Mouse (Mus musculus) midbrain, postnatal 0 days (tissue): ENCODE results near the gene Dbp. TPM values are rescaled to one million over a fixed set of nuclear protein-coding genes. Genes with fewer than 3 reads are reported as not detected.
A peak's percentile ranks its signal among the peaks of the same experiment; 100 is the strongest.

Experiments used
- ATAC-seq: fragments of 200-750 bp; cut with Nextera tagmentation; 2 replicates; pipeline ENCODE4 v1.8.0; 2017; ENCODE audit warnings: moderate number of reproducible peaks, mild to moderate bottlenecking, moderate TSS enrichment, moderate library complexity; ENCODE audit not compliant: low FRiP score
- DNase-seq: peaks from one replicate; pipeline ENCODE4 v3.0.0-alpha.2; 2015; ENCODE audit warnings: low spot score
- H3K27ac ChIP-seq: fragments of 300-500 bp; sonication (generic); 2 replicates; pipeline ENCODE4 v1.5.1; 2014; ENCODE audit warnings: low read depth, mild to moderate bottlenecking, low read length, mixed read lengths
- H3K27me3 ChIP-seq: fragments of 300-500 bp; sonication (generic); 2 replicates; pipeline ENCODE4 v1.6.1; 2014; ENCODE audit warnings: low read length, control low read depth, mixed read lengths; ENCODE audit not compliant: insufficient read depth
- H3K36me3 ChIP-seq: fragments of 300-500 bp; sonication (generic); 2 replicates; pipeline ENCODE4 v1.6.1; 2014; ENCODE audit warnings: low read length, control low read depth, mixed read lengths; ENCODE audit not compliant: insufficient read depth
- H3K4me1 ChIP-seq: fragments of 300-500 bp; sonication (generic); 2 replicates; pipeline ENCODE4 v1.6.1; 2014; ENCODE audit warnings: mild to moderate bottlenecking, control low read depth, antibody characterized with exemption, low read length, mixed read lengths; ENCODE audit not compliant: insufficient read depth
- H3K4me2 ChIP-seq: fragments of 300-500 bp; sonication (generic); 2 replicates; pipeline ENCODE4 v1.6.1; 2014; ENCODE audit warnings: low read depth, mild to moderate bottlenecking, low read length, mixed read lengths; ENCODE audit not compliant: poor library complexity, severe bottlenecking
- H3K4me3 ChIP-seq: fragments of 300-500 bp; sonication (generic); 2 replicates; pipeline ENCODE4 v1.5.1; 2014; ENCODE audit warnings: low read depth, mild to moderate bottlenecking, low read length, moderate library complexity
- H3K9ac ChIP-seq: fragments of 300-500 bp; sonication (generic); replicated peaks from 2 replicates; pipeline ENCODE4 v1.6.1; 2014; ENCODE audit warnings: mild to moderate bottlenecking, low read length, moderate library complexity, mixed read lengths; ENCODE audit not compliant: poor library complexity, severe bottlenecking
- H3K9me3 ChIP-seq: fragments of 300-500 bp; sonication (generic); 2 replicates; pipeline ENCODE4 v1.6.1; 2016; ENCODE audit warnings: low read length, control low read depth
- CTCF ChIP-seq: IDR thresholded peaks from 2 replicates; pipeline ENCODE4 v1.5.1; 2016; ENCODE audit warnings: antibody characterized with exemption, mild to moderate bottlenecking
- WGBS: fragments of 180-500 bp; shearing (Covaris S2); extraction: QIAGEN DNeasy Blood & Tissue Kit; methylation state at CpG from one replicate; pipeline ENCODE4 v1.1.7; 2014; 5-methylcytosine and 5-hydroxymethylcytosine counted together
- polyA plus RNA-seq: library from polyadenylated mRNA; unstranded; fragments of >200 nt; fragmentation: Nextera tagmentation; extraction: Ambion mirVana; gene quantifications from 2 replicates; pipeline ENCODE4 v1.2.1, GENCODE M21; 2015
- total RNA-seq: library from RNA; depleted of rRNA; stranded (reverse); fragments of >200 nt; gene quantifications from 2 replicates; pipeline ENCODE4 v1.2.3, GENCODE M21; 2014

The Dbp gene
- total and polyA plus RNA-seq, 2 experiments from 2014 or later, result 4.6 to 9.6 TPM

DNA sequence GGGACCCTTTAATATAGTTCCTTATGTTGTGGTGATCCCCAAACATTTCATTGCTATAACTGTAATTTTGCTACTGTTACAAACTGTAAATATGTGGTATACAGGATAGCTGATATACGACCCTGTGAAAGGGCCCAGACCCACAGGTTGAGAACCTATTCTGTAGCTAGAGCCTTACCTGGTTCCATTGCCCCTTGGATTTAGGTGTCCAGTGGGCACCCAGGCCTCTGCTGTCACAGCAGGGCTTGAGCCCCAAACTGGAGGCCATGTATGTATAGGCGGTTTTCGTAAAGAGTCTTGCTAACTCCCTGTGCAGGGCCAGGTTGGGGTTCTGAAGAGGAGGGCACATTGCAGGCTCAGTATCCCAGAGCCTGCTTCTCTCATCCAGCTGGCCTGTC lies 11.6 kb downstream of the Dbp start:
- ATAC-seq (no peak), DNase-seq (no peak)
- peak overlapping the region; percentile 62 for H3K4me2 ChIP-seq
- TF ChIP-seq CTCF, result no peak
- H3K36me3 ChIP-seq, result peaks cover 33% of the 10 kb centered on the region
- WGBS, result 96% methylated on average over 3 of the region's 3 CpGs
- no peak overlapping the region; the same call in 1 of the 2 replicates for H3K4me3 ChIP-seq
- H3K9ac ChIP-seq, result no peak overlapping the region
- peaks cover 9% of the 10 kb centered on the region for H3K4me1 ChIP-seq
- no peak overlapping the region for H3K27ac ChIP-seq
- no peaks in the 10 kb centered on the region for H3K27me3 ChIP-seq
- H3K9me3 ChIP-seq, result no peaks in the 10 kb centered on the region

DNA sequence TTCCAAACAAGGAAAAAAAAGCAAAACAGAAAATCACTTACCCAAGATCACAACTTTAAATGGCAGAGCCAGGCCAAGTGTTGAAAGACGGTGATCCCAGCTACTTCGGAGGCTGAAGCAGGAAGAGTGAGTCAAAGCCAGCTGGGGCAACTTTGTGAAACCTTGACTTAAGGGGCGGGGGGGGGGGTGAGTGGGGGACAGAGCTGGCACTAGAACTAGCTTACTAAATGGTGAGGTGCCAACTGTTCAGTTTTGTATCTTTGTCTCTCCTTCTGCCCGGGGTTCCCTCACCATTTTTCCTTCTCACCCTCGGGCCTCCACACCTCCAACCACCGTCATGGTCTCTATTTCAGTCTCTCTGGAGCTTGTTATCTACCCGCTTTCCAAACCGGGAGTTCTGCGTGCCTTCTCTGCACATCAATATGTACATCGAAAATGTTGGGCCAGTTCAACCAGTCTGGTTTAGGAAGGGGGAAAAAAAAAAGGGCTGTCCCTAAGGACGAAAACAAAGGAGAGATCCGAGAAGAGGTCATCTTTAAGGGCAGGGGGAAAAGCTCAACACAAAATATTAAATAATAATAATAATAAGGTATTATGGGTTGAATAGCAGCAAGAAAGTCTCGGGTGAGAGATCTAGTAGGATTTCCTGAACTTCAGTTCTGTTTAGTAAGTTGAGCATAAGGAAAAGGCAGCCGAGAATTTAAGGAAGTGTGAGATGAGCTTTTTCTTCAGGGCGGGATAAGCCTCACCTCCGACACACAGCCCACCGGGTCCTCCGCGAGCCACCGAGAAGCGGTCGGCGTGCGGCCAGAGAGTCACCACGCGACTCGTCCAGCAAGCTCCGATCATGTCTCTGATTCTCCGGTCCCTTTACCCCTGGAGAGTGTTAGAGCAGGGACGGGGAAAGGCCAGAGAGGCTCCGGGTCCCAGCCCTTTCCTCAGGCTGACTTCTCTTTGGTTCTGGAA lies 12.3 kb downstream of the Dbp start:
- H3K27me3 ChIP-seq, result no peaks in the 10 kb centered on the region
- peaks cover 9% of the 10 kb centered on the region for H3K4me1 ChIP-seq
- H3K4me2 ChIP-seq, result peak overlapping the region; percentile 62
- DNase-seq, result no peak
- peak overlapping the region; percentile 89 for H3K27ac ChIP-seq
- 11% methylated on average over 31 of the region's 31 CpGs for WGBS
- peak overlapping the region; percentile 58 for H3K4me3 ChIP-seq
- no peak for TF ChIP-seq CTCF
- H3K36me3 ChIP-seq, result peaks cover 30% of the 10 kb centered on the region
- no peaks in the 10 kb centered on the region for H3K9me3 ChIP-seq
- peak overlapping the region; percentile 89 for H3K9ac ChIP-seq
- ATAC-seq, result peak; percentile 18; the same call in 1 of the 2 replicates

DNA sequence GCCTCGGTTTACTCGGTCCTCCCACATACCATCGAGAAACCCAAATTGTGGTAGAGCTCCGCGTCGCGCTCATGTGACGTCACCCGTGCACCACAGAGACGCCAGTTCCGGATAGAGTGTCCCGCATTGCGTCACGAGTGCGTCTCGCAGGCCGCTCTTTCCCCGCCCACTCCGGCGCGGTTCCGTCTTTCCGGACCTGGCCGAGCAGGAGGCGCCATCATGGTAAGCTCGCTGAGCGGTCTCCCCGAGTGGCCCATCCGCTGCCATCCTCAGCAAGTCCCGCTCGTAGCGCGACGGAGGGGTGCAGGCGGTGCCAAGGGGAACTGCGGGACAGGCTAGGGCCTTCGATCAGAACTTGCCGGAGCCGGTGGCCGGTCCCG lies 13.0 kb downstream of the Dbp start, which contains the start of gene Sphk2:
Gene Sphk2 (minus strand): TSS at position 85 of the 380 bp plus-strand sequence.
- peak; percentile 35 for TF ChIP-seq CTCF
- Histone ChIP-seq H3K4me3 (peak within 1 kb of the TSS; percentile 58), H3K4me1 (peaks cover 9% of the 10 kb centered on the region), H3K9ac (peak within 1 kb of the TSS; percentile 89), H3K27me3 (no peaks in the 10 kb centered on the region), H3K36me3 (peaks cover 26% of the 10 kb centered on the region), H3K9me3 (no peaks in the 10 kb centered on the region), H3K4me2 (peak within 1 kb of the TSS; percentile 62), H3K27ac (peak within 1 kb of the TSS; percentile 89)
- ATAC-seq (peak; percentile 82), DNase-seq (peak; percentile 99)
- WGBS, result 0% methylated on average over 41 of the region's 41 CpGs

DNA sequence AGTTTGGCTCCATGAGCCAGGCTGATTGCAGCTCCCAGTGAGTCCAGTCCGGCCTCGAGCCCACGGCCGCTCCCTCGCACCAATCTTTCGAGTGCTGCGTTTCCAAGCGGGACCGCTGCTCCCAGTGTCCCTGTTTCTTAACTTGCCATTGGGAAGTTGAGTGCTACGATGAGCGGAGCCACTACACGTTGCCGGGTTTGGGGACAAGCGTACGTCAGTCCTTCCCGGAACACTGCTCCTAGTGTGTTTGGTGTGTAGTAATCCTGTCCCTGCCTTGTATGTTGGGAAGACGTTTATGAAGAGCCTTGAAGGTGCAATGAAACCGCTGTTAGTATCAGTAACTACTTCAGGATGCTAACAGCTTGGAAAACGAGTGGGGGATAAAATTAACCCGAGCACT lies 13.4 kb downstream of the Dbp start:
- ATAC-seq (no peak), DNase-seq (no peak)
- under 1% methylated on average over 20 of the region's 20 CpGs for WGBS

DNA sequence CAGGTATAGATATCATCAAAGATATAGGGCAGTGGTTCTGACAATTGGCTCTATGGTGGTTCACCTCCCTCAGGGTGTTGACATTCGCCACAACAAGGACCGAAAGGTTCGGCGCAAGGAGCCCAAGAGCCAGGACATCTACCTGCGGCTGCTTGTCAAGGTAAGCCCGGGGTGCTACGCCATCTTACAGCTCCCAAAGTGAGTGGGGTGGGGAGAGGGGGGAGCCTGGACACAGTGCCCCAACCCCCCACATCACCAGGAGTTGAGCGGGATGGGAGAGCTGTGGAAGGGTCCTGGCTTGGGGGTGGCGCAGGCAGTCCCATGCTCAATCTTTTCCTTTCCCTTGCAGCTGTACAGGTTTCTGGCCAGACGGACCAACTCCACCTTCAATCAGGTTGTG lies 14.3 kb downstream of the Dbp start:
- Histone ChIP-seq H3K27me3 (no peaks in the 10 kb centered on the region), H3K4me3 (peak overlapping the region; percentile 58), H3K9me3 (no peaks in the 10 kb centered on the region), H3K36me3 (peaks cover 33% of the 10 kb centered on the region), H3K4me1 (peaks cover 7% of the 10 kb centered on the region), H3K9ac (peak overlapping the region; percentile 89), H3K4me2 (peak overlapping the region; percentile 62), H3K27ac (no peak overlapping the region)
- ATAC-seq, result no peak
- no peak for TF ChIP-seq CTCF
- DNase-seq, result no peak
- 87% methylated on average over 10 of the region's 10 CpGs for WGBS

More for the DNA sequence above, 13.4 kb downstream of the Dbp start:
- TF ChIP-seq CTCF, result no peak
- Histone ChIP-seq H3K27ac (peak overlapping the region; percentile 85), H3K4me1 (peaks cover 9% of the 10 kb centered on the region), H3K9ac (peak overlapping the region; percentile 89), H3K4me2 (peak overlapping the region; percentile 62), H3K27me3 (no peaks in the 10 kb centered on the region), H3K36me3 (peaks cover 25% of the 10 kb centered on the region), H3K4me3 (peak overlapping the region; percentile 58), H3K9me3 (no peaks in the 10 kb centered on the region)
